Mouse (Mus musculus) small intestine, adult 2 months (tissue): ENCODE data around the gene Skap2.

Source experiments
- CTCF ChIP-seq: fragments of 200-500 bp; IDR thresholded peaks from 2 replicates; pipeline ENCODE4 v1.5.1; 2012; ENCODE audit warnings: low read depth, mild to moderate bottlenecking, control low read depth, inconsistent platforms, low read length, moderate library complexity, mixed read lengths; ENCODE audit not compliant: insufficient replicate concordance, insufficient read length; ENCODE audit errors: extremely low read depth
- POLR2A ChIP-seq: fragments of 200-500 bp; IDR thresholded peaks from 2 replicates; pipeline ENCODE4 v1.6.1; 2012; ENCODE audit warnings: low read depth, mild to moderate bottlenecking, control low read depth, inconsistent platforms, low read length, moderate library complexity

DNA sequence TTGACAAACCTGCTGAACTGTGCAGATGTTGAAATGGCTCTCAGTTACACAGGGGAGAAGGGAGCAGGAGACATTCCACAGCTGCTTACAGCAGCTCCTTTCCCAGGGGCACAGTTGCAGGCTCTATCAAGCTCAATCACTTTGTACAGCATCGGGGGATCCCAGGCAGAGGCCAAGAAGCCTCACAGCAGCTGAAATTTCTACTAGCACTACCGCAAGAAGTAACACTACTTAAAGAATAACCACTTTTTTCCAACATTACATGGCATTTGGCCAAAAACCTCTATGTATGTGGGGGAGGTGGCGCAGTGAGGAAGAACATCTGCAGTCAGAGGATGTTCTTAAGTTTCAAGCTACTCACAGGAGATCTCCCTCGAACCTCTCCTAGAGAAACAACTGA lies 106.7 kb downstream of the Skap2 start:
- TF ChIP-seq CTCF, result no peak
- TF ChIP-seq POLR2A, result no peak
